Mouse (Mus musculus) bone marrow, adult 2 months (tissue): ENCODE results near the gene Kat2b.

Experiments
- CTCF ChIP-seq: fragments of 200-500 bp; IDR thresholded peaks from 2 replicates; pipeline ENCODE4 v1.5.1; 2011; ENCODE audit warnings: low read length, control low read depth; ENCODE audit not compliant: control insufficient read depth, insufficient read depth
- POLR2A ChIP-seq: fragments of 200-500 bp; IDR thresholded peaks from 2 replicates; pipeline ENCODE4 v1.6.1; 2011; ENCODE audit warnings: low read depth, mild to moderate bottlenecking, control low read depth, low read length, borderline replicate concordance; ENCODE audit not compliant: control insufficient read depth

DNA sequence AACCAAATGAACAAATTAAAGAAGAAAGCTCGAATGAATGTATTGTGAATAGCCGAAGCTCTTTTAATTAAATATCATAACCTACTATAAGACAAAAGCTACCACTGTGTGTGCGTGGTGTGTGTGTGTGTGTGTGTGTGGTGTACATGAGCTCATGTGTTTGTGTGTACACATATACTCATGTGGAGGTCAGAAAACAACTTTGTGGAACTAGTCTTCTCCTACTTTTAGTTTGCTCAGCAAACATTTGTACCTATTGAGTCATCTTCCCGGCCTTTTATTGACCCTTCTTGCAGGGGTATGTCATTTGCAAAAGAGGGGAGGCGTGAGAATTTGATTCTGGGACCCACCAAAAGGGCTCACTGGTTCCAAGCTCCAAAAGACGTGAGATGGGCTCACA is 11.6 kb downstream of the Kat2b start:
- TF ChIP-seq CTCF (no peak), POLR2A (no peak)
